Mouse (Mus musculus) heart, adult 2 months (tissue): ENCODE results near the gene Tspoap1.

ENCODE experiments used
- CTCF ChIP-seq: fragments of 200-600 bp; IDR thresholded peaks from 2 replicates; pipeline ENCODE4 v1.8.1; 2022; ENCODE audit warnings: antibody characterized with exemption, mild to moderate bottlenecking, moderate library complexity
- EP300 ChIP-seq: fragments of 200-500 bp; IDR thresholded peaks from 2 replicates; pipeline ENCODE4 v1.6.1; 2011; ENCODE audit warnings: low read depth, low read length, control low read depth; ENCODE audit not compliant: insufficient read depth
- POLR2A ChIP-seq: fragments of 200-500 bp; IDR thresholded peaks from 2 replicates; pipeline ENCODE4 v1.6.1; 2011; ENCODE audit warnings: mild to moderate bottlenecking, low read depth, low read length, control low read depth; ENCODE audit not compliant: insufficient read depth

- no peak for TF ChIP-seq CTCF
- TF ChIP-seq POLR2A: no peak
- TF ChIP-seq EP300: no peak
These were observed 19.1 kb downstream of the Tspoap1 start for GRCm38 (mm10) chr11:87779392-87779791.
